Mouse (Mus musculus): Measurements from ENCODE around the gene Rptor. TPM values are rescaled to one million over a fixed set of nuclear protein-coding genes. Genes with fewer than 3 reads are reported as not detected.

The Rptor gene
- total RNA-seq, 2 experiments from 2014 or later: 23.6 to 25.9 TPM

GRCm38 (mm10) chr11:119682285-119682684 is 79.6 kb downstream of the Rptor start:
- no peak for DNase-seq
- intact Hi-C loops (cut with DNase I): no loop called here

- no peak for DNase-seq
- intact Hi-C loops (cut with DNase I): no loop called here
These were observed 81.1 kb downstream of the Rptor start for GRCm38 (mm10) chr11:119683796-119684195.

- DNase-seq: no peak
- intact Hi-C loops (cut with DNase I): no loop called here
These were observed 82.8 kb downstream of the Rptor start for GRCm38 (mm10) chr11:119685477-119685876.

GRCm38 (mm10) chr11:119685910-119686659 is 83.4 kb downstream of the Rptor start:
- no peak for DNase-seq
- intact Hi-C loops (cut with DNase I): no loop called here

GRCm38 (mm10) chr11:119687316-119687715 is 84.6 kb downstream of the Rptor start:
- intact Hi-C loops (cut with DNase I): no loop called here
- DNase-seq: no peak

GRCm38 (mm10) chr11:119687966-119688365 is 85.3 kb downstream of the Rptor start:
- intact Hi-C loops (cut with DNase I): no loop called here
- DNase-seq: no peak

- DNase-seq: no peak
- intact Hi-C loops (cut with DNase I): no loop called here
These were observed 87.2 kb downstream of the Rptor start for GRCm38 (mm10) chr11:119689936-119690335.

GRCm38 (mm10) chr11:119692196-119692910 is 89.6 kb downstream of the Rptor start:
- intact Hi-C loops (cut with DNase I): no loop called here
- DNase-seq: no peak

GRCm38 (mm10) chr11:119692911-119693261 is 90.2 kb downstream of the Rptor start:
- intact Hi-C loops (cut with DNase I): no loop called here

GRCm38 (mm10) chr11:119694146-119694860 is 91.6 kb downstream of the Rptor start:
- intact Hi-C loops (cut with DNase I): no loop called here
- DNase-seq: no peak

More at GRCm38 (mm10) chr11:119692911-119693261, 90.2 kb downstream of the Rptor start:
- no peak for DNase-seq

GRCm38 (mm10) chr11:119696401-119696800 is 93.7 kb downstream of the Rptor start:
- intact Hi-C loops (cut with DNase I): no loop called here
- no peak for DNase-seq

GRCm38 (mm10) chr11:119705381-119706066 is 102.8 kb downstream of the Rptor start:
- no peak for DNase-seq
- intact Hi-C loops (cut with DNase I): no loop called here

- intact Hi-C loops (cut with DNase I): no loop called here
- no peak for DNase-seq
These were observed 104.6 kb downstream of the Rptor start for GRCm38 (mm10) chr11:119707259-119707658.

- DNase-seq: no peak
- intact Hi-C loops (cut with DNase I): no loop called here
These were observed 106.5 kb downstream of the Rptor start for GRCm38 (mm10) chr11:119709239-119709638.

- intact Hi-C loops (cut with DNase I): no loop called here
- no peak for DNase-seq
These were observed 107.6 kb downstream of the Rptor start for GRCm38 (mm10) chr11:119710338-119710737.

- intact Hi-C loops (cut with DNase I): no loop called here
- DNase-seq: no peak
These were observed 108.1 kb downstream of the Rptor start for GRCm38 (mm10) chr11:119710822-119711221.

- DNase-seq: no peak
- intact Hi-C loops (cut with DNase I): no loop called here
These were observed 112.7 kb downstream of the Rptor start for GRCm38 (mm10) chr11:119715437-119715836.

GRCm38 (mm10) chr11:119715841-119716596 is 113.3 kb downstream of the Rptor start:
- no peak for DNase-seq
- intact Hi-C loops (cut with DNase I): no loop called here

GRCm38 (mm10) chr11:119718115-119718514 is 115.4 kb downstream of the Rptor start:
- DNase-seq: no peak
- intact Hi-C loops (cut with DNase I): no loop called here
